Mouse (Mus musculus) MN1 (cell line): Measurements from ENCODE around the gene Eml4.

Experiments used
- DNase-seq: peaks from one replicate; pipeline ENCODE4 v3.0.0-alpha.2; 2016; ENCODE audit warnings: low spot score

Gene Eml4

DNA sequence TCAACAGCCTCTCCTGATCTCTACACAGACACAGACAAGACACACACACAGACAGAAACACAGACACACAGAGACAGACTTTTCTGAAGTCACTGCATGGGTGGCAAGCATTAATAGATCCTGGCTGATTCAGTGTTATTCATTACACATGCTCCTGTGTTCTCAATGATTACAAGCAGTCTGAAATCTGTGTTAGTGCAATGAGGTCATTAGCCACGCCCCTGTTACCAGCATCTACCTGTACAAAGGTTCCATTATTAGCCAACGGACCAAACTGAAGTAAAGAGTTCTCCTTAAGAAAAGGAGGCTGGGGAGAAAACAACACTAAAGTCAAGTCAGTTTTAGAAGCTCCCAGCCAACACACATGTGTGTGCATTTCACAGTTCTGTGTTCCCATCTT is 153.0 kb downstream of the Eml4 start:
- DNase-seq: no peak

GRCm38 (mm10) chr17:83512130-83512529 is 161.4 kb downstream of the Eml4 start:
- DNase-seq: no peak

DNA sequence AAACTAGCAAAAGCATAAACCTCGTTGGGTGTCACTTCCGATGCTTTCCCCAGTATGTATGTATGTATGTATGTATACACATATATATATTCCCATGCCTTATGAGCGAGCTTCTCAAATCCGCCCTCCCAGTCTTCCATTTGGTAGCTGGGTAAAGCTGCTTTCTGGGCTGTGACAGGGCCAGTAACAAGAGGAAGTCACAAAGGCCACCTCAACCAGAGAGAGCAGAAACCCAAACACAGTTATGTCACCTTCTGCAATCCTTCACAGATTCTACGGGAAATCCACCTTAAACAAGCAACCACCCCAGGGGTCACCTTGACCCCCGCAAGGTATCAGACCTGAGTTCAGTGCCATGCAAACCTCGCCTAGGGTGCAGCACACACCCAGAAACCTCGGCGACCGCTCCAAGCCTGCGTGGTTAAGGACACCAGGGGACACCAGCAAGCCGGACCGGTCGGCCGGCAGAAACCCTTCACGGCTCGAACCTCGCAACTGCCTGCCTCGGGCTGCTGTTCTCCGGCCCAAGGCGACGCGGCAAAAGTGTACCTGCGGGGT is 163.0 kb downstream of the Eml4 start:
- no peak for DNase-seq

DNA sequence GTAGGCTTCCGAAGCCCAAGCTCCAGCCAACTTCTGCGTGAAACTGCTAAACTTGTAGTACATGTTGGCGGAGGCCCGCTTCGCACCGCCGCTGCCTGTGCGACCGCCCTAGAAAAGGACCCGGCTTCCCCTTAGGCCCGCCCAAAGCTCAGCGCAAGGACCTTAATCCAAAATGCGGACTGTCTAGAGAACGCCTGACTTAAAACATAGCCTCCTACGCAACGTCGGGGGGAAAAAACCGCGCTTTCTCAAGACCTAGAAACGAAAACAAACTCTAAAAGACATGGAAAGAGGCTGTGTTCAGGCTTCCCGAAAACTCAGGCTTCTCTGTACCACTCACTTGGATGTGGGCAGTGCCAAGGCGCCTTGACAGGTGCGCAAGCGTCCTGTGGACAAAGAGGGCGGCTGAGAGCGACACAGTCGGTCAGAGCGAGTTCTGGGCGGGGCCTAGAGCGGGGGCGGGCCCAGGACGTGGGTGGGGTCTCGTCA is 163.5 kb downstream of the Eml4 start:
- DNase-seq: peak; percentile 94

- no peak for DNase-seq
Observed at GRCm38 (mm10) chr17:83517280-83518015, 166.7 kb downstream of the Eml4 start, which contains the start of gene Cox7a2l. Gene Cox7a2l (minus strand): TSS chr17:83517330.

DNA sequence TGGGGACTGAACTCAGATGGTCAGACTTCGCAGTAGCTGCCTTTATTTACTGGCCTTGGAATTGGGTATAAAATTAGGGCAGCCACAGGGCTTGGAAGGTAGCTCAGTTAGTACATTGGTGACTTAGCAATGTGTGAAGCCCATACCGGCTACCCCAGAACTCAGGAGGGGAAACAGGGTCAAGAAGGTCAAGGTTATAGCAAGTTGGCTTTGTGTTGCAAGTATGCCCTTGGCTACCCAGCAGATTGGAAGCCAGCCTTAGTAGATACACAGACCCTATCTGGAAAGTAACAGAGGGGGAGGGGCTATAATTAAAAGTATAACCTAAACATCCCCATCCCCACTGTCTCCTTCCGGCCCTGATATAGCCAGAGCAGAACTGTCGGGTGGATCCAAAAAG is 171.2 kb downstream of the Eml4 start:
- DNase-seq: no peak

DNA sequence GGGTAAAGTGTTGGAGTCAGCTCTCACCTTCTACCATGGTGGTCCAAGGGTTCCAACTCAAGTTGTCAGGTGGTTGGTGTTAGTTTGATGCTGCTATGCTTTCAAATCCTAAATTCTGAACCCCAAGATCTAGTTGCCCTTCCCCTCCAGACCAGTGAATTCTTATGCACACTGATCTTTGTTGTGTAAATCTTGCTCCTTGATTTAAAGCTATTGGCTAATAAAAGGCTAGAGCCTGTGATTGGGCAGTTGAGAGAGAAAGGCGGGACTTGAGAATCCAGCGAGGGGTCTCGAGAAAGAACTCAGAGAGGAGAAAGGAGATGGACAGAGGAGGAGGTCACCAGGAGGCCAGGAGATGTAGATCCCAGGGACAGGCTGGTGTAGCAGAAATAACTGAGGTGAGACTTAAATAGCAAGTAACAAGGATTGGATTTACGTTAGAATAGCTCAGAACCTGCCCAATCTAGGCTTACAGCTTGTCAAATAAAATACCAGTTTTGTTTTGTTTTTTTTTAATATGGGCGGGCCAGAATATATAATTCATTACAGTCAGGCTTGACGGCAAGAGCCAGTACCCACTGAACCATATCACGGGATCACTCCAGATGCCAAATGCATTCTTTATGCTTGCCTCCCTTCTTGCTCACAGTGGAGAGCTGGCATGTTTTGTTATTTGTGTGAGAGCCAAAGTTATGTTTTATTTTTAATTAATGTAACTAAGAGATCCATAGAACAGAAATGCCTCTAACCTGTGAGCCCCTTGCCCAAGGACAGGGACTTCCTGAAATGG is 172.1 kb downstream of the Eml4 start:
- no peak for DNase-seq

- no peak for DNase-seq
Observed at GRCm38 (mm10) chr17:83524753-83525152, 174.0 kb downstream of the Eml4 start.

GRCm38 (mm10) chr17:83525596-83525995 is 174.9 kb downstream of the Eml4 start:
- DNase-seq: peak; percentile 62

DNA sequence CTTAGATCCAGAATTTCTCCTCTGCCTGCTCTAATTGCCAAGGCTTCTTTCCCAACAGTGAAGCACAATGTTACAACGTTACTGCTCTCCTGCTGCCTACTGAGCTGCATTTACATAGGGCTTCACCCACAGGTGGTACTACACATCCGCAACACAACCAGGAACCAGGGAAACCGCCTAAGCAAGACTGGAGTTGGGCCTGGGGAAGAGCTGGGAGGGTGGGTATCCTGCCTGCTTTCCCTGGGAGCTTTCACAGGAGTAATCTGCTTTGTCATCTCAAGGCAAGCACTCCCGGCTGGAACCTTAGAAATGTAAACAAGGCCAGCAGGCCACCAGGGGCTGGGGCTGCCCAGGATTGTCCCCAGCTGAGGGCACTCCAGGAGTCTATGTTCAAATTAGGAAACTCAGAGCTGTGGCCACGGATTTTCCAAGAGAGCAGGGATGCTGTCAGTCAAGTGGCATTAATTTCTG is 175.4 kb downstream of the Eml4 start:
- peak; percentile 75 for DNase-seq

- DNase-seq: peak; percentile 86
Observed at GRCm38 (mm10) chr17:83526624-83527532, 176.1 kb downstream of the Eml4 start.

- peak; percentile 83 for DNase-seq
Observed at GRCm38 (mm10) chr17:83527651-83528381, 177.1 kb downstream of the Eml4 start.
